Mouse (Mus musculus): Measurements from ENCODE around the gene Btf3. TPM values are rescaled to one million over a fixed set of nuclear protein-coding genes. Genes with fewer than 3 reads are reported as not detected.

Btf3 gene
- polyA plus RNA-seq, 1 experiment from 2014 or later: 449 TPM

DNA sequence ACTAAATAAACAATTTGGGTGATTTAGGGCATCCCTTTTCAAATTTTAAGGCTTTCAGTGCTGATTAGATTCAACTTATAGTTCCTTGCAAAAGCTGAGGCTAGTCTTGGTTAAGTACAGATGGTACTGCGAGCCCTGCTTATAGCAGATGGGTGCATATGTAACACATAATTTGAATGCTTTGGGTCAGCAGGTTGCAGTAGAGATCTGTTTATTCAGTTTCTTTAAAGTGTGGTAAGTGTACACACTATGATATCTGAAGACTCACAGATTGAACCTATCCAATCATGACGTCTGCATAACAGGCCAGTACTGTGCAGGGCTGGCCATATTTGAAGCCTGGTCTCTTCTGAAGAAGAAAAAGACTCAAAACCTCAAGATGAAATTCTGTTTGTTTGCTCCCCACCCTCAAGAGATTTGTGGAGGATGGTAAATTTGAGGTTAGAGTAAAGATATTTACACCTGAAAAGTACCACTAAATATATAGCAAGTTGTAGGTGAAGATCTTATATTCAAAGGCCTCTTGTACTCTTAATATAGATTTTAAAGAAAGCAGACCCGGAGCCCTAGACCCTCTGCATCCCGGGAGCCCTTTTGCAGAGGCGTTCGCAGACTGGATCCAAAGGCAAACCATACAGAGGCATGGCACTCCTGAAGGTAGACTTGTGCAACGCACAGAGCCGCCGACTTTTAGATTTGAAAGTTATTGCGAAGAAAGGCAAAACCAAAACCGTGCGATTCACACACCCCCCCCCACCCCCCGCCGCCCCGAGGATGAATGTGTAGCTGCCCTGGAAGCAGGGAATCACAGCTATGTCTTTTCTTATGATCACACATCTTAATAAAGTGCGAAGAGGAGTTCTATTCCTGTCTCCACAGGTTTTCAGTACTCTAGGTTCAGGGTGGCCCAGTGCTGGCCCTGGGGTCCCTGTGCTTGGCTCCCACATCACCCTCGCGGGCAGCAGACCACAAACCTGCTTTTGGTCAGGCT lies 40.9 kb upstream of the Btf3 start:
- Histone ChIP-seq H3K4me3 (ENCODE audit: low read length) (no peak overlapping the region; the same call in 1 of the 2 replicates), H3K4me2 (ENCODE audit: low read length) (no peak overlapping the region; the same call in 1 of the 2 replicates), H3K9me3 (ENCODE audit: control insufficient read depth, low read length) (no peaks in the 10 kb centered on the region; the same call in 1 of the 2 replicates), H3K36me3 (ENCODE audit: control insufficient read depth, insufficient read depth, low read length) (no peaks in the 10 kb centered on the region), H3K4me1 (ENCODE audit: control insufficient read depth, insufficient read depth, low read depth, low read length) (peaks cover 17% of the 10 kb centered on the region), H3K9ac (ENCODE audit: low read depth, low read length) (no peak overlapping the region), H3K27me3 (replicated peaks; ENCODE audit: control insufficient read depth, insufficient read depth, low read length) (peaks cover 56% of the 10 kb centered on the region), H3K27ac (ENCODE audit: low read depth, low read length) (no peak overlapping the region)
- WGBS: 4% methylated on average over 18 of the region's 18 CpGs
- no peak for ATAC-seq

DNA sequence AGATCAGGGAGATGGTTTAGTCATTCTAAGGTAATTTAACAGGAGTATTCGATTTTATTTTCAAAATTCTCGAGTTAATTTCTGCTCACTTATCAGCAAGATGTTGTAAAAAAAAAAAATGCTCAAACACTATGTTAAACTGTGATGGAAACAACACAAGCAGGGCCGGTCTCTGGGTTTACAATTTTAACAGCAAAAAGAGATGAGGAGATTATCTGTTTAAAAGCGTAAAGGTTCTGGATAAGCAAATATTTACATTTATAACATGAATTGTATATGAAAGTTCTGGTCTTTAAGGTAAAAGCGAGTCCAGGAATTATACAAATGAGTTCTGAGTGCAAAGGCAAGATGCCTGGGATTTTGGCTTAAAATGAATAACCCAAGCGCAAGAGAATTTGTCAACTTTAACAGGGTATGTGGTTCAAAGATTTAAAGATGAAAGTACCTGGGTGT lies 40.2 kb upstream of the Btf3 start:
- Histone ChIP-seq H3K4me3 (ENCODE audit: low read length) (no peak overlapping the region), H3K27me3 (replicated peaks; ENCODE audit: control insufficient read depth, insufficient read depth, low read length) (peaks cover 54% of the 10 kb centered on the region), H3K27ac (ENCODE audit: low read depth, low read length) (no peak overlapping the region), H3K36me3 (ENCODE audit: control insufficient read depth, insufficient read depth, low read length) (no peaks in the 10 kb centered on the region), H3K4me1 (ENCODE audit: control insufficient read depth, insufficient read depth, low read depth, low read length) (peaks cover 17% of the 10 kb centered on the region), H3K9me3 (ENCODE audit: control insufficient read depth, low read length) (no peaks in the 10 kb centered on the region), H3K4me2 (ENCODE audit: low read length) (no peak overlapping the region), H3K9ac (ENCODE audit: low read depth, low read length) (no peak overlapping the region)
- 10% methylated on average over 6 of the region's 6 CpGs for WGBS
- ATAC-seq: no peak

DNA sequence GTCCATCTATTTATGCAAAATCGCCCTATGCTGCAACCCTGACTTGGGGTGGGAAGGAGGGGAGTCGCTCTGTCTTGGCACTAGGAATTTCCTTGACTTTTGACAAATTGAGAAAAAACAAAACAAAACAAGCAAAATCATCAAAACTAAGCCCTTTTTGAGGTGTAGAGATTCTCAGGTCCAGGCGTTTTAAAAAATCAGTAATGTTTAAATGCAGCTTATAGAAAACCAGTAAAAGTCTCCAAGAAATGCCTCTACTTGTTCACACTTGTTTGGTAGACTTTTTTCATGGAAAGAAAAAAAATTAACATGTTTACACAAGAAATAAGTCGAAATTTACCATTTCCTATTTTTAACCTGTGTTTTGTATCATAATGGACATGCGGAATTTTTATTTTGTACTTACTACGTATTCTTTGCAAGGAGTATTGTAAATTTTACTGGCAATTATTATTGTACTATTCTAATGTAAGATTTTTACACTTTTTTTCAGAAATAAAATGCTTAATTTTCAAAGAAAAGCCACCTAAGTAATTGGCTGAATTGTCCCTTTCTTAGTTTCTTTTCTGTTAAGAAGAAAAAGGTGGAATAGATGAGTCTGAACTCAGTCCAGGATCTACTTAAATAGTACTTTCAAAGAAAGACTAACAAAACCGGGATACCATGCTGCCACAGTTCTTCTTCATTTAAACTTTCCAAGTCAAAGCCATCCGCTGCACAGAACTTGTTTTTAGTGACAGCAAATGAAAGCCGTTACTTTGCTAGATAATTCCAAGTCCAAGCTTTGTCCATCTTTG lies 39.6 kb upstream of the Btf3 start:
- no peak for ATAC-seq
- H3K27ac ChIP-seq (ENCODE audit: low read depth, low read length): no peak overlapping the region
- no peak overlapping the region for H3K9ac ChIP-seq (ENCODE audit: low read depth, low read length)
- peaks cover 17% of the 10 kb centered on the region for H3K4me1 ChIP-seq (ENCODE audit: control insufficient read depth, insufficient read depth, low read depth, low read length)
- H3K4me3 ChIP-seq (ENCODE audit: low read length): peak overlapping the region; percentile 42
- WGBS: 6% methylated on average over 9 of the region's 9 CpGs
- no peak overlapping the region; the same call in 1 of the 2 replicates for H3K4me2 ChIP-seq (ENCODE audit: low read length)
- H3K36me3 ChIP-seq (ENCODE audit: control insufficient read depth, insufficient read depth, low read length): no peaks in the 10 kb centered on the region
- no peaks in the 10 kb centered on the region for H3K9me3 ChIP-seq (ENCODE audit: control insufficient read depth, low read length)
- peaks cover 57% of the 10 kb centered on the region for H3K27me3 ChIP-seq (replicated peaks; ENCODE audit: control insufficient read depth, insufficient read depth, low read length)

DNA sequence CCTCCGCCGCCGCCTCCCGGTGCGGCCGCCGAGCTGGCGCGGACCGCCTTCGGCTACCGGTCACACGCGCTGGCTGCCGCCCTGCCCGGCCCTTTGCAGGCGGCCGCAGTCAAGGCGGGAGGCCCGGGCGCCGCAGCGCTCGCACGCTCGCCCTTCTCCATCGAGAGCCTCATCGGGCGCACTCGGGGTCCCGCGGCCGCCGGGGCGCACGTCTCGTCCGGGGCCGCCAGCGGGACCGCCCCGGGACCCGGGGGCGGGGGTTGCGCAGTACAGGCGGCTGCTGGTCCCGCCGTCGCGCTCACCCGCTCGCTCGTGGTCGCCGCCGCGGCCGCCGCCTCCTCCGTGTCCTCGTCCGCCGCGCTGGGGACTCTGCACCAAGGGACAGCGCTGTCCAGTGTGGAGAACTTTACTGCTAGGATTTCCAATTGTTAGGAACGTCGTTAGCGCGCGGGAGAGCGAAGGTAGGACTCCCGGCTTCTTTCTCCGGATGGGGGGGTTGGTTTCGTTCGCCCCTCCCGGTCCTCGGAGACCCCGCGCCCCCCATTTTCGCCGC lies 38.8 kb upstream of the Btf3 start:
- 0% methylated on average over 44 of the region's 81 CpGs for WGBS
- Histone ChIP-seq H3K36me3 (ENCODE audit: control insufficient read depth, insufficient read depth, low read length) (no peaks in the 10 kb centered on the region), H3K27me3 (replicated peaks; ENCODE audit: control insufficient read depth, insufficient read depth, low read length) (peaks cover 57% of the 10 kb centered on the region), H3K4me2 (ENCODE audit: low read length) (peak overlapping the region; percentile 57), H3K27ac (ENCODE audit: low read depth, low read length) (no peak overlapping the region), H3K9ac (ENCODE audit: low read depth, low read length) (peak overlapping the region; percentile 45; the same call in 1 of the 2 replicates), H3K4me3 (ENCODE audit: low read length) (peak overlapping the region; percentile 42), H3K9me3 (ENCODE audit: control insufficient read depth, low read length) (no peaks in the 10 kb centered on the region), H3K4me1 (ENCODE audit: control insufficient read depth, insufficient read depth, low read depth, low read length) (peaks cover 17% of the 10 kb centered on the region)
- ATAC-seq: no peak

DNA sequence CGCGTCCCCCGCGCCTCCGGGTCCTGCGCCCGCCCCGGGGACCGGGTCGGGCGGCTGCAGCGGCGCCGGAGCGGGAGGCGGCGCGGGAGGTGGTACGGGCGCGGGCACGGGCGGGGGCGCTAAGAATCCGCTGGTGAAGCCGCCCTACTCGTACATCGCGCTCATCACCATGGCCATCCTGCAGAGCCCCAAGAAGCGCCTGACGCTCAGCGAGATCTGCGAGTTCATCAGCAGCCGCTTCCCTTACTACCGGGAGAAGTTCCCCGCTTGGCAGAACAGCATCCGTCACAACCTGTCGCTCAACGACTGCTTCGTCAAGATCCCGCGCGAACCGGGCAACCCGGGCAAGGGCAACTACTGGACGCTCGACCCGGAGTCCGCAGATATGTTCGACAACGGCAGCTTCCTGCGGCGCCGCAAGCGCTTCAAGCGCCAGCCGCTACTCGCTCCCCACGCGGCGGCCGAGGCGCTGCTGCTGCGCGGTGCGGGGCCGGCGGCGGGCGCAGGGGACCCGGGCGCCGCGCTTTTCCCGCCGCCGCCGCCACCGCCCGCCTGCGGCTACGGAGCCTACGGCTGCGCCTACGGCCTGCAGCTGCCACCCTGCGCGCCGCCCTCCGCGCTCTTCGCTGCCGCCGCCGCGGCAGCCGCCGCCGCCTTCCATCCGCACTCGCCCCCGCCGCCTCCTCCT lies 38.2 kb upstream of the Btf3 start:
- Histone ChIP-seq H3K4me2 (ENCODE audit: low read length) (peak overlapping the region; percentile 57), H3K4me1 (ENCODE audit: control insufficient read depth, insufficient read depth, low read depth, low read length) (peaks cover 17% of the 10 kb centered on the region), H3K27me3 (replicated peaks; ENCODE audit: control insufficient read depth, insufficient read depth, low read length) (peaks cover 56% of the 10 kb centered on the region), H3K36me3 (ENCODE audit: control insufficient read depth, insufficient read depth, low read length) (no peaks in the 10 kb centered on the region), H3K4me3 (ENCODE audit: low read length) (peak overlapping the region; percentile 42), H3K9me3 (ENCODE audit: control insufficient read depth, low read length) (no peaks in the 10 kb centered on the region), H3K27ac (ENCODE audit: low read depth, low read length) (no peak overlapping the region; the same call in 1 of the 2 replicates), H3K9ac (ENCODE audit: low read depth, low read length) (peak overlapping the region; percentile 45)
- ATAC-seq: peak; percentile 31; the same call in 1 of the 2 replicates
- under 1% methylated on average over 59 of the region's 102 CpGs for WGBS

DNA sequence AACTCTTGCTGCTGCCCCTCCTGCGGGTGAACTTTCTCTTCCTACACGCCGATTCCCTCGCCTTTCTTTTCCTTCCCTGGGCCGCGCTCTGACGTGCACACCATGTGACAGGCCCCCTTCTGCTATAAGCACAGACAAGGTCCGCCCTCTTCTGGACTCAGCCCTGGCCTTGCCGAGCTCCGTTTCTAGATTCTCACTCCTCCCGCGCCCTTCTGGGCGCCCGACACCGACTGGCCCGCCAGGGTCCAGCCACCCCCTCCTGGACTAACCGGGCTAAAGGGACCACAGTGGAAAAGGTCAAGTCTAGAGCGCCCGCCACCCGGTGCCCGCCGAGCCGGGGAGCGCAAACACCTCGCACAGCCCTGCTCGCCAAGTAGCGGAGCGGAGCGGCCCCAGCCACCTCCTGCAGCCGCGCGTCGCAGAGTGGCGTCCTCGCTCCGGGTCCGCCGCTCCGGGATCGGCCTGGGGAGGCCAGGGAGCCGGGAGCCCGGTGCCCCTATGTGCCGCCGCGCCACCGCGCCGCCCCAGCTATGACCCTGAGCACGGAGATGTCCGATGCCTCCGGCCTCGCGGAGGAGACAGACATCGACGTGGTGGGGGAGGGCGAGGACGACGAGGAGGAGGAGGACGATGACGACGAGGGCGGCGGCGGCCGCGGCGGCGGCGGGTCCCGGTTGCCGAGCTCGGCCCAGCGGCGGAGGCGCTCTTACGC lies 37.4 kb upstream of the Btf3 start, which contains the start of gene Foxd1:
TSS of gene Foxd1 (plus strand) at position 153 of the 712 bp plus-strand sequence.
- peak; percentile 75 for ATAC-seq
- peaks cover 57% of the 10 kb centered on the region for H3K27me3 ChIP-seq (replicated peaks; ENCODE audit: control insufficient read depth, insufficient read depth, low read length)
- peak within 1 kb of the TSS; percentile 57 for H3K4me2 ChIP-seq (ENCODE audit: low read length)
- H3K4me3 ChIP-seq (ENCODE audit: low read length): peak within 1 kb of the TSS; percentile 42
- H3K27ac ChIP-seq (ENCODE audit: low read depth, low read length): no peak within 1 kb of the TSS; the same call in 1 of the 2 replicates
- H3K4me1 ChIP-seq (ENCODE audit: control insufficient read depth, insufficient read depth, low read depth, low read length): peaks cover 17% of the 10 kb centered on the region
- H3K36me3 ChIP-seq (ENCODE audit: control insufficient read depth, insufficient read depth, low read length): no peaks in the 10 kb centered on the region
- no peak within 1 kb of the TSS; the same call in none of the 2 replicates for H3K9ac ChIP-seq (ENCODE audit: low read depth, low read length)
- WGBS: under 1% methylated on average over 61 of the region's 76 CpGs
- no peaks in the 10 kb centered on the region for H3K9me3 ChIP-seq (ENCODE audit: control insufficient read depth, low read length)

DNA sequence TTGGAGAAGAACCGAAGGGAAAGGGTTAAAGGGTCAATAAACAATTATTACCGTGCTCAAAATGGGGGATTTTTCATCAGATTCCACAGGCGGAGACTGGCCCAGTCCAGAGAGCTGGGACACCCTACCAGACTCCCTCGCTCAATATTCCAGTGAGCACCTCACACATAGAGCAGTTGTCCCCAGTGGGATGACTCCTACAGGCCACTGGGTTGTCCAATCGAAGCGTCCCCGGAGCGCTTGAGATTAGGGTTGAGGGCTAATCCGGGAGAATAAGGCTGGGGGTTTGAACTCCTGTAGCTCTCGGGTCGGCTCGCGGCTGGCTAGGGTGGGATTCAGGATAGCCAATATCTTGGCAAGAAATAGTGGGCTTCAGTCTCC lies 36.9 kb upstream of the Btf3 start:
- H3K27me3 ChIP-seq (replicated peaks; ENCODE audit: control insufficient read depth, insufficient read depth, low read length): peaks cover 58% of the 10 kb centered on the region
- no peak overlapping the region for H3K27ac ChIP-seq (ENCODE audit: low read depth, low read length)
- H3K4me1 ChIP-seq (ENCODE audit: control insufficient read depth, insufficient read depth, low read depth, low read length): peaks cover 17% of the 10 kb centered on the region
- peak overlapping the region; percentile 57 for H3K4me2 ChIP-seq (ENCODE audit: low read length)
- 1% methylated on average over 13 of the region's 13 CpGs for WGBS
- H3K36me3 ChIP-seq (ENCODE audit: control insufficient read depth, insufficient read depth, low read length): no peaks in the 10 kb centered on the region
- peak overlapping the region; percentile 42 for H3K4me3 ChIP-seq (ENCODE audit: low read length)
- ATAC-seq: 0 out of 2 replicates have a peak, but pooled peaks have one; percentile 3
- H3K9me3 ChIP-seq (ENCODE audit: control insufficient read depth, low read length): no peaks in the 10 kb centered on the region
- no peak overlapping the region for H3K9ac ChIP-seq (ENCODE audit: low read depth, low read length)
